Mouse (Mus musculus) brain, embryonic 14.5 days (tissue): ENCODE measurements around the gene Ltbp3.

ENCODE experiments used
- CTCF ChIP-seq: fragments of 200-500 bp; IDR thresholded peaks from 2 replicates; pipeline ENCODE4 v1.5.1; 2012; ENCODE audit warnings: inconsistent platforms, mild to moderate bottlenecking, moderate library complexity, borderline replicate concordance; ENCODE audit not compliant: insufficient read depth, insufficient read length; ENCODE audit errors: extremely low read depth
- POLR2A ChIP-seq: fragments of 200-500 bp; IDR thresholded peaks from 2 replicates; pipeline ENCODE4 v1.6.1; 2012; ENCODE audit warnings: mild to moderate bottlenecking, inconsistent platforms, borderline replicate concordance; ENCODE audit not compliant: poor library complexity, insufficient read depth, insufficient read length, severe bottlenecking; ENCODE audit errors: extremely low read depth

- TF ChIP-seq POLR2A (no peak), CTCF (no peak)
These were observed 6.2 kb downstream of the Ltbp3 start for GRCm38 (mm10) chr19:5746907-5747363.
